26 mouse cellular contexts compared by ENCODE assay signal in the genomic region with DNA sequence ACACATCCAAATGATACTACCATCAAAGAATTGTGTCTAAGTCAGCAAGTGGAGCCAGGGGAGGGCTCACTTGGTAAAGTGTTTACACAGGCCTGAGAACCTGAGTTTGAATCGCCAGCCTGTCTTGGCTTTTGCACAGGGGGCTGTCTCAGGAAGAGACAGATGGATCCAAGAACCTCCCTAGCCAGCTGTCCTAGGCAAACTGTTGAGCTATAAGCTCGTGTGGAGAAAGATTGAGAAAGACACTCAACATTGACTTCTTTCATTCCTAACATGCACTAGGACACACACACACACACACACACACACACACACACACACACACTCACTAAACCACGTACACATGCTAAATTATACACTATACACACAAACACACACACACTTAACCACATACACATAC.
"Had no signal": no experiment of that assay in that cellular context is flagged by ENCODE, and none has a peak within 500 bp of the region (broad histone marks: within the 10 kb centered on the region; RNA-seq: fewer than 3 reads in every experiment).

No protein-coding gene starts in this region.

- H3K4me3 ChIP-seq: left cerebral cortex, adult 2 months; limb, embryonic 10.5 days; limb, embryonic 12.5 days; limb, embryonic 13.5 days; limb, embryonic 15.5 days; liver, embryonic 12.5 days; liver, embryonic 13.5 days; liver, embryonic 15.5 days; lung, embryonic 15.5 days; megakaryocyte, embryonic 14.5 days; midbrain, embryonic 10.5 days; midbrain, embryonic 12.5 days; midbrain, embryonic 13.5 days; midbrain, embryonic 15.5 days; myocyte had no signal

- H3K9me3 ChIP-seq: limb, embryonic 10.5 days; limb, embryonic 12.5 days; limb, embryonic 13.5 days; limb, embryonic 15.5 days; liver, embryonic 12.5 days; liver, embryonic 13.5 days; liver, embryonic 15.5 days; lung, embryonic 15.5 days; midbrain, embryonic 10.5 days; midbrain, embryonic 12.5 days; midbrain, embryonic 13.5 days; midbrain, embryonic 15.5 days had no signal

- H3K27ac ChIP-seq: left cerebral cortex, adult 2 months; limb, embryonic 10.5 days; limb, embryonic 12.5 days; limb, embryonic 13.5 days; limb, embryonic 15.5 days; liver, embryonic 12.5 days; liver, embryonic 13.5 days; liver, embryonic 14.5 days; liver, embryonic 15.5 days; lung, embryonic 15.5 days; macrophage; midbrain, embryonic 10.5 days; midbrain, embryonic 12.5 days; midbrain, embryonic 13.5 days; midbrain, embryonic 15.5 days had no signal

- H3K4me2 ChIP-seq: limb, embryonic 12.5 days; limb, embryonic 13.5 days; limb, embryonic 15.5 days; liver, embryonic 11.5 days; liver, embryonic 12.5 days; liver, embryonic 13.5 days; liver, embryonic 15.5 days; lung, embryonic 14.5 days; lung, embryonic 15.5 days; midbrain, embryonic 11.5 days; midbrain, embryonic 12.5 days; midbrain, embryonic 13.5 days; midbrain, embryonic 15.5 days had no signal

- DNase-seq: left cerebral cortex, postnatal 4 days; liver; liver, embryonic 13.5 days; liver, postnatal 0 days; lung, adult 2 months; lung, postnatal 4 days had no signal

- H3K27me3 ChIP-seq: limb, embryonic 13.5 days; limb, embryonic 15.5 days; lung, embryonic 15.5 days; megakaryocyte, embryonic 14.5 days; midbrain, embryonic 12.5 days; midbrain, embryonic 13.5 days; midbrain, embryonic 15.5 days had no signal

- H3K9ac ChIP-seq: limb, embryonic 12.5 days; limb, embryonic 13.5 days; limb, embryonic 15.5 days; liver, embryonic 12.5 days; liver, embryonic 13.5 days; liver, embryonic 14.5 days; liver, embryonic 15.5 days; liver, postnatal 0 days; lung, embryonic 14.5 days; lung, embryonic 15.5 days; midbrain, embryonic 12.5 days; midbrain, embryonic 13.5 days; midbrain, embryonic 15.5 days had no signal

- ATAC-seq: liver, embryonic 12.5 days; liver, postnatal 0 days; midbrain, embryonic 13.5 days; midbrain, embryonic 15.5 days; midbrain, embryonic 16.5 days had no signal

- H3K4me1 ChIP-seq: limb, embryonic 10.5 days; limb, embryonic 15.5 days; midbrain, embryonic 10.5 days; midbrain, embryonic 12.5 days; midbrain, embryonic 13.5 days; midbrain, embryonic 15.5 days had no signal

- H3K36me3 ChIP-seq: limb, embryonic 10.5 days; limb, embryonic 12.5 days; limb, embryonic 13.5 days; limb, embryonic 15.5 days; liver, embryonic 12.5 days; liver, embryonic 13.5 days; liver, embryonic 15.5 days; lung, embryonic 15.5 days; midbrain, embryonic 10.5 days; midbrain, embryonic 12.5 days; midbrain, embryonic 13.5 days; midbrain, embryonic 15.5 days had no signal
